Mouse (Mus musculus) brain, embryonic 14.5 days (tissue): ENCODE measurements around the gene Dido1.

Source experiments
- CTCF ChIP-seq: fragments of 200-500 bp; IDR thresholded peaks from 2 replicates; pipeline ENCODE4 v1.5.1; 2012; ENCODE audit warnings: inconsistent platforms, mild to moderate bottlenecking, moderate library complexity, borderline replicate concordance; ENCODE audit not compliant: insufficient read depth, insufficient read length; ENCODE audit errors: extremely low read depth
- POLR2A ChIP-seq: fragments of 200-500 bp; IDR thresholded peaks from 2 replicates; pipeline ENCODE4 v1.6.1; 2012; ENCODE audit warnings: mild to moderate bottlenecking, inconsistent platforms, borderline replicate concordance; ENCODE audit not compliant: poor library complexity, insufficient read depth, insufficient read length, severe bottlenecking; ENCODE audit errors: extremely low read depth

- TF ChIP-seq CTCF: no peak
- peak; percentile 61; the same call in 1 of the 2 replicates for TF ChIP-seq POLR2A
Observed at GRCm38 (mm10) chr2:180701767-180702621, 7.8 kb downstream of the Dido1 start.
